Mouse (Mus musculus) heart, embryonic 14.5 days (tissue): Measurements from ENCODE around the gene Tax1bp1. TPM values are rescaled to one million over a fixed set of nuclear protein-coding genes. Genes with fewer than 3 reads are reported as not detected.
A peak's percentile ranks its signal among the peaks of the same experiment; 100 is the strongest.

ENCODE experiments used
- ATAC-seq: fragments of 200-750 bp; cut with Nextera tagmentation; 2 replicates; pipeline ENCODE4 v1.8.0; 2017; ENCODE audit warnings: low read depth, moderate TSS enrichment; ENCODE audit not compliant: insufficient number of reproducible peaks, insufficient read depth, low FRiP score
- H3K27ac ChIP-seq, 2 experiments: fragments of 200-500 bp in 1 of 2; fragments of 300-500 bp in 1 of 2; sonication (generic) in 1 of 2; replicated peaks in 1 of 2; 2 replicates each; pipeline ENCODE4 v1.5.1; 2012 to 2014; ENCODE audit warnings: low read depth in 2 of 2, low read length in 2 of 2, control low read depth in 1 of 2, mild to moderate bottlenecking in 1 of 2, mixed read lengths in 1 of 2; ENCODE audit not compliant: control insufficient read depth in 1 of 2, insufficient read depth in 1 of 2
- H3K27me3 ChIP-seq: fragments of 300-500 bp; sonication (generic); 2 replicates; pipeline ENCODE4 v1.6.1; 2014; ENCODE audit warnings: mild to moderate bottlenecking, low read length, control low read depth; ENCODE audit not compliant: control insufficient read depth, insufficient read depth
- H3K36me3 ChIP-seq: fragments of 300-500 bp; sonication (generic); 2 replicates; pipeline ENCODE4 v1.6.1; 2014; ENCODE audit warnings: mild to moderate bottlenecking, control low read depth, low read length, mixed read lengths; ENCODE audit not compliant: control insufficient read depth, insufficient read depth
- H3K4me1 ChIP-seq, 2 experiments: fragments of 200-500 bp in 1 of 2; fragments of 300-500 bp in 1 of 2; sonication (generic) in 1 of 2; 2 replicates each; pipeline ENCODE4 v1.6.1; 2012 to 2014; ENCODE audit warnings: low read length in 2 of 2, control low read depth in 1 of 2, mixed read lengths in 1 of 2; ENCODE audit not compliant: control insufficient read depth in 2 of 2, insufficient read depth in 2 of 2
- H3K4me2 ChIP-seq: fragments of 300-500 bp; sonication (generic); 2 replicates; pipeline ENCODE4 v1.6.1; 2014; ENCODE audit warnings: mild to moderate bottlenecking, low read length
- H3K4me3 ChIP-seq, 2 experiments: fragments of 200-500 bp in 1 of 2; fragments of 300-500 bp in 1 of 2; sonication (generic) in 1 of 2; 2 replicates each; pipeline ENCODE4 v1.5.1; 2012 to 2014; ENCODE audit warnings: low read length in 2 of 2, mild to moderate bottlenecking in 2 of 2, control low read depth in 1 of 2, low read depth in 1 of 2, moderate library complexity in 1 of 2; ENCODE audit not compliant: control insufficient read depth in 1 of 2, insufficient read depth in 1 of 2
- H3K9ac ChIP-seq: fragments of 300-500 bp; sonication (generic); 2 replicates; pipeline ENCODE4 v1.6.1; 2014; ENCODE audit warnings: mild to moderate bottlenecking, low read length
- H3K9me3 ChIP-seq: fragments of 300-500 bp; sonication (generic); 2 replicates; pipeline ENCODE4 v1.6.1; 2016; ENCODE audit warnings: low read length, control low read depth; ENCODE audit not compliant: control insufficient read depth
- WGBS: fragments of 180-500 bp; shearing (Covaris S2); extraction: QIAGEN DNeasy Blood & Tissue Kit; methylation state at CpG from one replicate; pipeline ENCODE4 v1.1.7; 2014; 5-methylcytosine and 5-hydroxymethylcytosine counted together
- polyA plus RNA-seq: library from polyadenylated mRNA; unstranded; fragments of >200 nt; fragmentation: Nextera tagmentation; extraction: Ambion mirVana; gene quantifications from 2 replicates; pipeline ENCODE4 v1.2.1, GENCODE M21; 2014

Gene Tax1bp1
- polyA plus RNA-seq, 1 experiment from 2014 or later, result 118 TPM

GRCm38 (mm10) chr6:52752832-52753231, 39.3 kb downstream of the Tax1bp1 start:
- Histone ChIP-seq H3K27me3 (no peaks in the 10 kb centered on the region), H3K9ac (no peak overlapping the region), H3K9me3 (no peaks in the 10 kb centered on the region), H3K4me3 (no peak overlapping the region), H3K4me2 (no peak overlapping the region), H3K27ac (no peak overlapping the region), H3K4me1 (no peaks in the 10 kb centered on the region), H3K36me3 (peaks cover 63% of the 10 kb centered on the region)
- WGBS, result 87% methylated on average over 5 of the region's 5 CpGs
- no peak for ATAC-seq

- Histone ChIP-seq H3K27ac (no peak overlapping the region), H3K4me2 (no peak overlapping the region), H3K27me3 (no peaks in the 10 kb centered on the region), H3K9me3 (no peaks in the 10 kb centered on the region), H3K9ac (no peak overlapping the region), H3K4me3 (no peak overlapping the region), H3K36me3 (peaks cover 75% of the 10 kb centered on the region), H3K4me1 (no peaks in the 10 kb centered on the region)
- WGBS, result 65% methylated on average over 7 of the region's 7 CpGs
- no peak for ATAC-seq
Measured at GRCm38 (mm10) chr6:52765206-52765605, 51.7 kb downstream of the Tax1bp1 start.

GRCm38 (mm10) chr6:52770789-52771188, 57.3 kb downstream of the Tax1bp1 start:
- no peaks in the 10 kb centered on the region for H3K27me3 ChIP-seq
- H3K36me3 ChIP-seq, result peaks cover 48% of the 10 kb centered on the region
- H3K4me2 ChIP-seq, result no peak overlapping the region
- 82% methylated on average over 1 of the region's 1 CpGs for WGBS
- no peak overlapping the region for H3K27ac ChIP-seq
- H3K9me3 ChIP-seq, result no peaks in the 10 kb centered on the region
- no peak for ATAC-seq
- H3K4me1 ChIP-seq, result 0 out of 4 replicates have a peak, but pooled peaks cover 0 to 6% of the 10 kb centered on the region in 2 experiments
- H3K4me3 ChIP-seq, result no peak overlapping the region
- H3K9ac ChIP-seq, result no peak overlapping the region

GRCm38 (mm10) chr6:52773132-52773531, 59.6 kb downstream of the Tax1bp1 start:
- H3K9ac ChIP-seq, result no peak overlapping the region
- 77% methylated on average over 5 of the region's 5 CpGs for WGBS
- H3K27ac ChIP-seq, result no peak overlapping the region
- H3K4me2 ChIP-seq, result no peak overlapping the region
- no peak overlapping the region for H3K4me3 ChIP-seq
- H3K9me3 ChIP-seq, result no peaks in the 10 kb centered on the region
- no peak for ATAC-seq
- no peaks in the 10 kb centered on the region for H3K27me3 ChIP-seq
- peaks cover 25% of the 10 kb centered on the region for H3K36me3 ChIP-seq
- 0 out of 4 replicates have a peak, but pooled peaks cover 0 to 6% of the 10 kb centered on the region in 2 experiments for H3K4me1 ChIP-seq

GRCm38 (mm10) chr6:52775350-52775749, 61.8 kb downstream of the Tax1bp1 start:
- Histone ChIP-seq H3K4me3 (no peak overlapping the region), H3K27me3 (no peaks in the 10 kb centered on the region), H3K36me3 (peaks cover 6% of the 10 kb centered on the region), H3K27ac (no peak overlapping the region), H3K9ac (no peak overlapping the region), H3K4me2 (no peak overlapping the region), H3K4me1 (0 out of 4 replicates have a peak, but pooled peaks cover 0 to 6% of the 10 kb centered on the region in 2 experiments), H3K9me3 (no peaks in the 10 kb centered on the region)
- peak; percentile 47; the same call in 1 of the 2 replicates for ATAC-seq
- WGBS, result 57% methylated on average over 3 of the region's 3 CpGs

GRCm38 (mm10) chr6:52775956-52776355, 62.4 kb downstream of the Tax1bp1 start:
- no peaks in the 10 kb centered on the region for H3K27me3 ChIP-seq
- 82% methylated on average over 8 of the region's 8 CpGs for WGBS
- H3K27ac ChIP-seq, result no peak overlapping the region
- H3K36me3 ChIP-seq, result no peaks in the 10 kb centered on the region; the same call in 1 of the 2 replicates
- H3K9me3 ChIP-seq, result no peaks in the 10 kb centered on the region
- H3K9ac ChIP-seq, result no peak overlapping the region
- no peak for ATAC-seq
- H3K4me3 ChIP-seq, result no peak overlapping the region
- H3K4me1 ChIP-seq, result 0 out of 4 replicates have a peak, but pooled peaks cover 0 to 6% of the 10 kb centered on the region in 2 experiments
- no peak overlapping the region for H3K4me2 ChIP-seq

- Histone ChIP-seq H3K4me1 (0 out of 4 replicates have a peak, but pooled peaks cover 0 to 6% of the 10 kb centered on the region in 2 experiments), H3K9ac (no peak overlapping the region), H3K27ac (no peak overlapping the region), H3K4me3 (no peak overlapping the region), H3K9me3 (no peaks in the 10 kb centered on the region), H3K27me3 (no peaks in the 10 kb centered on the region), H3K36me3 (no peaks in the 10 kb centered on the region; the same call in 1 of the 2 replicates), H3K4me2 (no peak overlapping the region)
- 91% methylated on average over 8 of the region's 8 CpGs for WGBS
- no peak for ATAC-seq
Measured at GRCm38 (mm10) chr6:52777034-52777433, 63.5 kb downstream of the Tax1bp1 start.

GRCm38 (mm10) chr6:52778523-52778922, 65.0 kb downstream of the Tax1bp1 start:
- no peaks in the 10 kb centered on the region for H3K9me3 ChIP-seq
- no peak overlapping the region for H3K27ac ChIP-seq
- H3K4me1 ChIP-seq, result 0 out of 4 replicates have a peak, but pooled peaks cover 0 to 6% of the 10 kb centered on the region in 2 experiments
- H3K36me3 ChIP-seq, result no peaks in the 10 kb centered on the region
- WGBS, result 88% methylated on average over 5 of the region's 5 CpGs
- no peak overlapping the region for H3K4me3 ChIP-seq
- no peak for ATAC-seq
- no peaks in the 10 kb centered on the region for H3K27me3 ChIP-seq
- H3K4me2 ChIP-seq, result no peak overlapping the region
- no peak overlapping the region for H3K9ac ChIP-seq
